Mouse (Mus musculus): ENCODE measurements around the gene Fam221b.

GRCm38 (mm10) chr4:43633296-43633695 is 35.6 kb downstream of the Fam221b start:
- TF ChIP-seq POLR2A (IDR thresholded peaks at IDR 0.05; ENCODE audit: borderline replicate concordance, low read depth, low read length) (no peak), CTCF (IDR thresholded peaks at IDR 0.05; ENCODE audit: low read depth, low read length) (no peak)

Data from bone marrow macrophage, adult 2 months (primary cell).